Mouse (Mus musculus): ENCODE data around the gene Nr1h2. TPM values are rescaled to one million over a fixed set of nuclear protein-coding genes. Genes with fewer than 3 reads are reported as not detected.

The Nr1h2 gene
- polyA plus RNA-seq, 1 experiment: 82.9 TPM

DNA sequence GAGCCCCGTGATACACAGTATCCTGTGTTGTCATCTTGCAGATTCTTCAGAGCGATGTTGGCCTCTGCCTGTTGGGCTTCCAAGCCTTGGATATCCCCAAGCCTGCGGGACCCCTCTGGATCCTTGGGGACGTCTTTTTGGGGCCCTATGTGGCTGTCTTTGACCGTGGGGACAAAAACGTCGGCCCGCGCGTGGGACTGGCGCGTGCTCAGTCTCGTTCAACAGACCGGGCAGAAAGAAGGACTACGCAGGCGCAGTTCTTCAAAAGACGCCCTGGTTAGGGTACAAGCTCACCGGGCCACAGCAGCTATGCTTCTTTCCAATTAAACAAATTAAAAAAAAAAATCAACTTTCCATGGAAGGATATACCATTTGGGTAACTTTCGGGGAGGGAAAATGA lies 32.8 kb upstream of the Nr1h2 start:
- peak in 1 of 2 experiments; percentile 86 for DNase-seq (ENCODE audit: extremely low spot score in 1 of 2, low spot score in 1 of 2)

DNA sequence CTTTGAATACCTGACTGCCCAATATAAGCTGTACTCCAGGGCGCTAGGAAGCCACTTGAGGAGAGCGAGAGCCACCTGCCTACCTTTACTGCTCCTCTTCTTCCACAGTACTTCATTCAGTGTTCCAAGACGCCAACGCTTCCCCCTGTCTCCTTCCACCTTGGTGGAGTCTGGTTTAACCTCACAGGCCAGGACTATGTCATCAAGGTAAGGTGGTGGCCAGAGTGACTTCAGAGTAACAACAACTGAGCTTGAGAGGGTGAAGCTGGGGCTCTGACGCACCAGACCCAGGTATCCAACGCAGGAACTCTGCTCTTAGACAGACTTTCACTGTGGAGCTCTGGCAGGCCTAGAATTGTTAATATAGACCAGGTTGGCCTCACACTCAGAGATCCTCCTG lies 31.9 kb upstream of the Nr1h2 start:
- no peak for DNase-seq (ENCODE audit: extremely low spot score in 1 of 2, low spot score in 1 of 2)

DNA sequence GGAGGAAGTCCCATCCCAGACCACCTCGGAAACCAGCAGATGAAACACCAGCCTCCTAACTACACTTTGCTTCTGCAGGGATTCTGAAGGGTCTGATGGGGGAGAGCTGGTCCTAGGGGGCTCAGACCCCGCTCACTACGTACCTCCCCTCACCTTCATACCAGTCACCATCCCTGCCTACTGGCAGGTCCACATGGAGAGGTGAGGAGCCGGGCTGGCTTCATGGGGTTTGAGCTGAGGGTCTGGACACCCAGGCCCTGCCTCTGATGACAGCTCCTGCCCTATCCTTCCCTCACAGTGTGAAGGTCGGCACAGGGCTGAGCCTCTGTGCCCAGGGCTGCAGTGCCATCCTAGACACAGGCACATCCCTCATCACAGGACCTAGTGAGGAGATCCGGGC lies 31.2 kb upstream of the Nr1h2 start:
- DNase-seq (ENCODE audit: extremely low spot score in 1 of 2, low spot score in 1 of 2): no peak

DNA sequence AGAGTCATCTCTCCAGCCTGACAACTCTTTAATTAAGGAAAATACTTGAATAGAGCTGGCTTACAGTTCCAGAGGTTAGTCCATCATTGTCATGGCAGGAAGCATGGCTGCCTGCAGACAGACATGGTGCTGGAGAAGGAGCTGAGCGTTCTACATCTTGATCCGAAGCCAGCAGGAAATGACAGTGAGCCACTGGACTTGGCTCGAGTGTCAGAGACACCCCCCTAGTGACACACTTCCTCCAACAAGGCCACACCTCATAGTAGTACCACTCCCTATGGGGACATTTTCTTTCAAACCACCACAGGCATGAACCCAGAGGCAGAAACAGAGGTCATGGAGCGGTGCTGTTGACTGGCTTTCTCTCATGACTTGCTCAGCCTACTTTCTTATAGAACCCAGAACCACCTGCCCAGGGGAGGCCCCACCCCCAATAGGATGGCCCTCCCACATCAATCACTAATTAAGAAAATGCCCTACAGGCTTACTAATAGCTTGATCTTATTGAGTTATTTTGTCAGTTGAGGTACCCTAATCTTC lies 30.6 kb upstream of the Nr1h2 start:
- no peak for DNase-seq (ENCODE audit: extremely low spot score in 1 of 2, low spot score in 1 of 2)

DNA sequence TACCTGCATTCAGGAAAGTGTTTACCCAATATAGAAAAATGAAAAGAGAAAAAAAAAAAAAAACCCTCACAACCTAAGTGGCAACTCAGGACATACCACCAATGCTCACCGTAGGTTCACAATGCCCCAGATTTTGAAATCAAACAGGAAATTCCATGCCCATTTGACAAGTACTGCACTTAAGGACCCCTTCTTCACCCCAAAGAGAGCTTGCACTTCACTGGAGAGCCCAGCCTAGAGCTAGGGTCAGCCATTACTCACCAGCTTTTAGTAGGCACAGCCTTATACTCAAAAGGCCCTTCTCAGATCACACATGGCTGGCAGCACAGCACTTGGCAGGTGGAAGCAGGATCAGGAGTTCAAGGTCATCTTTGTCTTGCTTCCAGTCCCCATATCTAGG lies 29.4 kb upstream of the Nr1h2 start:
- no peak for DNase-seq (ENCODE audit: extremely low spot score in 1 of 2, low spot score in 1 of 2)

DNA sequence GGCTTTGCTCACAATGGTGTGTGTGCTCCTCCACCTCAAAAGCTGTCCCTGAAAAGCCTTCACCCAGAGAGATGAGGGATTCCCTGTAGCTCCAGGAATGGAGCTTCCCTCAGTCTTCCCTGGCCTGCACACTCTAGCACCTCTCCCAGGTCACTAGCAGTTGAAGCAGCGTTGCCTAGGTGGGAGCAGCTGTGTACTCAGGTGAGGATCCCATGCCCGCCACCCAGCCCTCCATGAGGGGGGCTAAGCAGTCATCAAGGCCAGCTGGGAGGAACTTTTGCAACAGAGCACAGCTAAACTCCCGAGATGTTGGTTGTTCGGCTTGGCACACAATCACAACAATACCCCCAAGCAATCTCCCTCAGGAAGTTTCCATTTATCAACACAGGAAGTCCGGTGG lies 29.0 kb upstream of the Nr1h2 start:
- no peak for DNase-seq (ENCODE audit: extremely low spot score in 1 of 2, low spot score in 1 of 2)

DNA sequence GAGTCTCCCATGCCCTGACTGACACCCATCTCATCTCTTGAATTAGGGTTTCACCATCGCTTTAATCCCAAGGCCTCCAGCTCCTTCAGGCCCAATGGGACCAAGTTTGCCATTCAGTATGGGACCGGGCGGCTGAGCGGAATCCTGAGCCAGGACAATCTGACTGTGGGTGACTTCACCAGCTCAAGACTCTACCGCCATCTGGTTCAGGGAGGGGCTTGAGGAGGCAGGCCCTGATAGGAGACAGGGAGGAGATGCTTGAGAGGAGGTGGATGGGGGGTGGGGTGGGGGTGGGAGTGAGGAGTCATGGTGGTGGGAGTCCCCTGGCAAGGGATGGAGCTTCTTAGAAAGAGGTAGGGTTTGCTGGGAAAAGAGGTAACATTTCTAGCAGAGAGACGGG lies 27.9 kb upstream of the Nr1h2 start:
- DNase-seq (ENCODE audit: extremely low spot score in 1 of 2, low spot score in 1 of 2): no peak

DNA sequence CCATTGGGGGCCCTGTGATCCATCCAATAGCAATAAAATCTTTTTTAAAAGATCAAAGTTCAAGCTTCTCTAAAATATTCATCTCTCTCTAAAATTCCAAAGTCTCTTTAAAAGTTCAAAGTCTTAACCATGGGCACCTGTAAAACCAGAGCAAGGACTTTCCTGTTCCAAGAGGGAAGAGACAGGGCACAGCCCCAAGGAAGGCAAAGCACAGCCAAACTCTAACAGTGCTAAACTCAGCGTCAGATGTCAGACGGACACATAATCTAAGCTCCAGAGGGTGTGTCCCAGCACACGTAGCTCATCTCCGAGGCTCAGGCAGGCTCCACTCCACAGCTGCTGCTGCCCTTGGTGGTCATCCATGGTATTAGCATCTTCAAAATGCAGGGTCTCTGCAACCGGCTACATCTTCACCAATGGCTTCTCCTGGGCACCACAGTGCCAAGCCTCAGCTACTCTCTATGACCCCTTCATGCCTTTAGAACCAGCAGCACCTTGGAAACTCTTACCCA lies 22.6 kb upstream of the Nr1h2 start:
- DNase-seq (ENCODE audit: extremely low spot score in 1 of 2, low spot score in 1 of 2): no peak

DNA sequence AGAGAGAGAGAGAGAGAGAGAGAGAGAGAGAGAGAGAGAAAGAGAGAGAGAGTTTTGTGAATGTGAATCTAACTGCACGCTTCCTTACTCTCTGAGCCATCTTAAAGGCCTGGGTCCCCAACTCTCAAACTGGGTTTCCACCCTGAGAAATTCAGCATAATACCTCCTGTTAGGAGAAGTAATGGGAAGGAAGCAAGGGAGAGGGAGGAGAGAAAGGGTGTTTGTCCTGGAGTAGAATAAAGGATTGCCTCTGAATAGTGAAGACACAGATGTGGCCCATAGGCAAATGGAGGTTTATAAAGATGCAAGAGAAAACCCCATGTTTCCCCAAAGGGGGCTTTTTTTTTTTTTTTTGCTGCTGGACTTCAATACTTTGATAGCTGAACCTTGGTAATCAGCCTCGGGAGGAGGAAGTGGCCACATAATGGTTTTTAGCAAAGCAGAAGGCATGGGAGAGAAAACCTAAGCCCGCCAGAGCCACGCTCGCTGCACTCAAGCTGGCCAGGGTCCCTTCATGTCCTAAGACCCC lies 19.3 kb upstream of the Nr1h2 start:
- DNase-seq (ENCODE audit: extremely low spot score in 1 of 2, low spot score in 1 of 2): no peak

DNA sequence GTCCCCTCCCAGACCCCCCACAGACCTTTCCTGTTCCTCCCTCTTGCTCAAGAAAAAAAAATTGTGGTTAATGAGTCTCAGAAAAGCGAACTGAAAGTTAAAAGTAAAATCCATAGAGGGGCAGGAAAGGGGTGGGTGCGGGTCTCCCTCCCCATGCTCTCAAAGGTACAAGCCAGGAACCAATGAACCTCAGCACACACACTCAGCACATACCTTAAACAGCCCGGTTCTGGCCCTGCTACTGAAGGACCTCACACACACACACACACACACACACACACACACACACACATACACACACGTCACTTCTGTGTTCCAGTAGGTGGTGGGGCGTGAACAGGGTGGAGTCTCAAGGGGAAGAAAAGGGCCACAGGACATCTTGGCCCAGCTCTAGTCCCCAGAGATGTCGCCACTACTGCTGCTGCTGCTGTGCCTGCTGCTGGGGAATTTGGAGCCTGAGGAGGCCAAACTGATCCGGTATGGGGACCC lies 18.5 kb upstream of the Nr1h2 start, which contains the start of gene Napsa:
Gene Napsa (plus strand): TSS at position 168 of the 489 bp plus-strand sequence.
- DNase-seq (ENCODE audit: extremely low spot score in 1 of 2, low spot score in 1 of 2): no peak

DNA sequence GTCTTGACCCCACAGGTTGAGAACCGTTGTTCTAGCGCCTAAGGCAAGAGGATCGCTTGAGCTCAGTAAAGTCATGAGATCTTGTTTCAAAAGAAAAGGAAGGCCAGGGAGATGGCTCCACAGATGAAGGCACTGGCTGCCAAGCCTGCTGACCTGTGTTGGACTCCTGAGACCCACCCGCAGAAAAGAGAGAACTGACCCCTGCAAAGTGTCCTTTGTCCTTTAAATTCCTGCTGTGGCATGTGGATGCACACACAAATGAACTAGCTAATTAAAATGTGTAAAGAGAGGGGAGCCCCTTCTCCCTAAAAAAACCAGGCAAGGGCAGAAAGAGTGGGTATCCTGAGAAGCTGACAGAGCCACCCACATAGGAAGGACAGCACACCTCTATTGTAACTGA lies 18.1 kb upstream of the Nr1h2 start:
- DNase-seq (ENCODE audit: extremely low spot score in 1 of 2, low spot score in 1 of 2): no peak

DNA sequence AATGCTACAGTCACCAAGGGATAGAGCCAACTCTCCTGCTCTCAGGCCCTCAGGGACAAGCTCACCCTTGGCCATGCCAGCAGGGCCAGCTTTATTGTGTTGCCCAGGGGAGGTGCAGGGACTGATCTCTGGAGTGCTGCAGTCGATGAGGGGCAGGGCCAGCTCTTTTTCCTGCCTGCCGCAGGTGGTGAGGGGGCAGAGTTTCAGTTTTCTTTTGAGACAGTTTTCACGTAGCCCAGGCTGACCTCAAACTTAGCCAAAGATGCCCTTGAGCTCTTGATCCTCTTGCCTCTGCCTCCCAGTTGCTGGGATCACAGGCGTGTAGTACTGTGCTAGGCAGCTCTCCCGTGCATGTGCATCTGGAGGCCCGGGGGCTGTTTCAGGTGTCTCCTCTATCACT lies 17.2 kb upstream of the Nr1h2 start:
- no peak for DNase-seq (ENCODE audit: extremely low spot score in 1 of 2, low spot score in 1 of 2)

DNA sequence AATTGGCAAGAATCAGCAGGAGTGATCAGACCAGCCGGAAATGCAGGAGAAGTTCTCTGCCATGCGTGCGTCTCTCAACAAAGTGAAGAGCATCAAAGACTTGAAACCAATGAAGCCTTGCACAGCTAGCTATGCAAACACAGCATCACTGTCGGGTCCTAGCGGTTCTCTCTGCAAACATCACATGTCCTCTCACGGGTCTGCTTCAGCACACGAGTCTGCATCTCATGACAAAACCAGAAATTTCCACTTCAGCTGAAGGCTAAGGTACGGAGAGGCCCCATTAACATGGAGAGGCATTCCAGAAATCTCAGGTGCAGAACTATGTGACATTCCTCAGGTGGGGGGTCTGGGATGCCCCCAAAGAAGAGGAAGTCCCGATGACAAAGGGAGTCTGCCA lies 15.1 kb upstream of the Nr1h2 start:
- no peak for DNase-seq (ENCODE audit: extremely low spot score in 1 of 2, low spot score in 1 of 2)

DNA sequence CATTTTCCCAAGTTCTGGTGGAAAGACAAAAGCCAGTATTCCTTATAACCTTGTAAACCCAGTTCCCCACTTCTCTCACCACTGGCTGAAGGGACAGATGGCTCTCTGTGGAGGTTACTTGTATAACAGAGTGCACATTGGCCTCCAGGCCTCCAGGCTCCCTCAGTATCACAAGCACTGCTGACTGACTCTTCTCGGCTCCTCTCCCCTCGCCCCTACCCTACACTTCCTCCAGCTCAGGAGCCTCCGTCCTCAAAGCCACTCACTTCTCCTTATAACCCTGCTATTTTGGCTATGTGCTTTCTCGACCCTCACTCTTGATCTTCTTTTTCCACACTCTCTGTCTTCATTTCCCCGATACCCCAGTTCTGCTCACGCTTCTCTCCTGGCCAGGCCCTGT lies 11.7 kb upstream of the Nr1h2 start:
- no peak for DNase-seq (ENCODE audit: extremely low spot score in 1 of 2, low spot score in 1 of 2)

DNA sequence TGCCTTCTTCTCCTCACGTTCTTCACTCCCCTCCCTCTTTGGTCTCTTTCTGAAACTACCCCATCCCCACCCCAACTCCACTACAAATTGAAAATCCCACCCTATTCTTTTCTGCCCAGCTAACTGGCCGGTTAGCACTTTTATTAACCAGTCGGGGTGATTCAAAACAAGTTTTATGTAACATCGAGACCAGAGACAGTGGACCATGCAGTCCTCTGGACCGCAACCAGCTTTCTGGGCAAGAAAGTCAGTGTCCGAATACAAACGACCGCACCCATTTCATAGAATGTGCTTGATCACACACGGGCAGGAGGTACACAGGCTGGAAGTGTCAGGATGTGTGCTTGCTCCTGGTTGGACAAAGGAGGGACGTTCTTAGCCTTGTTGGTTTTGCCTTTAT lies 10.7 kb upstream of the Nr1h2 start:
- DNase-seq (ENCODE audit: extremely low spot score in 1 of 2, low spot score in 1 of 2): no peak

DNA sequence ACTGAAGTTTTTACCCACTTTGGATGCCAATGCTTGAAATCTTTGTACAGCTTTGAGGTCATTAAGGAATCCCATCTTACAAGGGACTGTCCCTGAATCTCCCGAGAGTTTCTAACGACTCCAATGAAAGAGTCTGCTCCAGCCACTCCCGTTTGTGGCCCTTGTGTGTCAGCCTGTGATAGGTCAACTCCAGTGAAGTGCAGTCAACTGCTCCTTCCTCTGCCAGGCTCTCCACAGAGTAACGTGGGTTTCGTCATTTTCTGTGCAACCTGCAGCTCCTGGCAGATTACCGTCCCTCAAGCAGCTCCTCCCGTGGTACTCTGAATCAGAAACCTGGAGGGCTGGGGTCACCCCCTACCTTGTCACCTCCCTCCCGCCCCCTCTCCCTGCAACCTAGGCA lies 9.5 kb upstream of the Nr1h2 start:
- no peak for DNase-seq (ENCODE audit: extremely low spot score in 1 of 2, low spot score in 1 of 2)

DNA sequence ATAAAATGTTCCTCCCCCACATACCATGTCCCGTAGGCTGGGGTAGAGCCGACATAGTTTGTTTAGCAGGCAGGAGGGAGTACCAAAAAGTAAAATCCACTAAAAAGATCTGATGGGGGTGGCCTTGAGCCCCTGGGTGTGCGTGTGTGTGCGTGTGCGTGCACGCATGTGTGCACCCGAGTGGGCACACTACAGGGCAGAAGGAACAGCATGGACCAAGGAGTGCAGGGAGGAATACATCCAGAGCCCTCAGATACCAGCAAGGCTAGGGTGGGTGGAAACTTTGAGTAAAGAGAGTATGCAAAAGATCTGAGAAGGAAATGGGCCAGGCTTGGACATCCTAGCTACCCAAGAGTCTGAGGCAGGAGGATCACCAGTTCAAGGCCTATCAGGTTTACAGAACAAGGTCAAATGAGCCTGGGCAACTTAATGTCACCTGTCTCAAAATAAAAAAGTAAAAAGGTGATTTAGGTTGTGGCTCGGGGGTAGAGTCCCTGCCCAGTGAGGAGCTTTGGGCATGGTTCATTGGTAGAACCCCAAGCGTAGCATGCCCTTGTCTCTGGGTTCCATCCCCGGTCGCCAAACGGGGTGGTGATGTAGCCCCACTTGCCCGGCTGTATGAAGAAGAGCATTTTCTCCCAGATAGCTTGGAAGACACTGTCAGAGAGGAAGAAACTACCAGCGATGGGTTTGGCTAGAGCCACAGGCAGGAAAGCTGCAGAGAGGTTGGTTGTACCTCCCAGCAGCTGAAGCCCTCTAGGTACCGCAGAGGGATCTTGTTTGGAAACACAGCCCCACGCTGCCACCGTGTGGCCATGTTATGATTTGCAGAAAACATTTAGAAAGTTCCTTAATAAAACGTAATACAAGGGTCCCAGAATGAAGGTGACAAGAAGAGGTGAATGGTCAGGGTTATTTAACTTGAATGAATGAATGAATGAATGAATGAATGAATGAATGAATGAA lies 7.0 kb upstream of the Nr1h2 start:
- DNase-seq (ENCODE audit: extremely low spot score in 1 of 2, low spot score in 1 of 2): peak in 1 of 2 experiments; percentile 90

DNA sequence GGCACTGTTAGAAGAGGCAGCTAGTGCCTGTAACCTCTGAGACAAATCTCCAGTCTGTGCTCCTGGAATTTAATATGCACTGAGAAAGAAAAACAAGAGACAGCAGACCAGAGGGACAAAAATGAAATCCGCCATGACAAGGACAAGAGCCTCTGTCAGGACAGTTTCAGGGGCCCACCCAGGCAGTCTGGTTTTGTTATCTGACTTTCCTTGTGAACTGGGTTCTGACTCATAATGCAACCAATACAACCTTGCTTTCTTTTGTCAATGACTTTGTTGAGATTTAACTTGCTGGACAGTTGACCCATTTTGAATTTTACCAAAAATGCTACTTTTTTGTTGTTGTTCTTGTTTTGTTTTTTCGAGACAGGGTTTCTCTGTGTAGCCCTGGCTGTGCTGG lies 3.9 kb upstream of the Nr1h2 start:
- DNase-seq (ENCODE audit: extremely low spot score in 1 of 2, low spot score in 1 of 2): no peak

DNA sequence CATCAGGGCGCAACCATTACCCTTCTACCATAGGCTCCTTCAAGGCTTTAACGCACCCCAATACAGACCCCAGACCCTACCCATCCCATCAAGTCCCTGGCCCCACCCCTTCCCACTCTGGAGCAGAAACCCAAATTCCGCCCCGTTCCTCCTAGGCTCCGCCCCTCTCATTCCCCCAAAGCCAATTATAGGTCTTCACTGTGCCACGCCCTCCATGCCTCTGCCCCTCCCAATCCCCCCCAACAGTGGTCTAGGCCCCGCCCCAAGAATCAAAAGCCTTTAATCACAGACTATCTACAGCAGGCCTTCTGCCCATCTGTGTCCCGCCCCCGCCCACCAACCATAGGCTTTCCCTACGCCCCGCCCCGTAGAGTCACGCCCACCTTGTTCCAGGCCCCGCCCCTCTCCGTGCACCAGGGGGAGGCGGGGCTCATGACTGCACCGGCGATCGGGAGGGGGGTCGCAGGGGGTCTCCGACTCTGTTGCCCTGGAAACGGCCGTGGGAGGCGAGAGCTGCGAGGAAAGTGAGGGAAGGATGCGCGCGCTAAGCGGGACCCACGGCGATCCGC lies 471 bp downstream of the Nr1h2 start:
- peak in 1 of 2 experiments; percentile 52 for DNase-seq (ENCODE audit: extremely low spot score in 1 of 2, low spot score in 1 of 2)

DNA sequence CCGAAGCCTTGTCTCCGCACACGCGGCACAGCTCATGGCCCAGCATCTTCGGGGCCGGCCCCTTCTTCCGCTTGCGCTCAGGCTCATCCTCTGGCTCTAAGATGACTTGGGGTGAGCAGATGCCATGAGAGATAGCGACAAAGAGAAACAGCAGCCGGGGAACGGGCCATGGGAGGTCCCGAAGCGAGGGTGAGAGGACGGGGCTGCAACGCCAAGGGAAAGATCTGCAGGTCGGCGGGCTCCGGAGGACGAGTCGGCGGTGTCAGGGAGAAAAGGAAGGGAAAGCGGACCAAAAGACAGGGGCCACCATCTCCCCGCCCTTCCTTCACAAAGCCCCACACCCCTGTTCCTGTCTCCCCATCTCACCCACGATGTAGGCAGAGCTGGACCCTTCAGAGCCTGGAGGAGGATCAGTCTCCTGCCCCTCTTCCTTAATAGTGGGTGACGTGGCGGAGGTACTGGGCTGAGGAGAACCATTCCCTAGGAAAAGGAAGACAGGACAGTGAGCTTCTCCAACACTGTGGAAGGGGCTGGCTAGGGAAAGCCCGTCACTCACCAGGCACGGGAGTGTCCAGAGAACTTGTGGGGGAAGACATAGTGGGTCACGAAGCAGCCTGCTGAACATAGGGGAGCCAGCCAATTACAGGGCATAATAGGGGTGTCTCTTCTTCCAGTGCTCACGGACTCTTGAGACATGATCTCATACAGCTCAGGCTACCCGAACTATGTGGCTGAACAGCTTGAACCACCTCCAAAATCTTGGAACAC lies 1.4 kb downstream of the Nr1h2 start:
- no peak for DNase-seq (ENCODE audit: extremely low spot score in 1 of 2, low spot score in 1 of 2)
